Mouse (Mus musculus) kidney, postnatal 14 days (tissue): ENCODE data around the gene Lhx3.

Experiments used
- DNase-seq: peaks from one replicate; pipeline ENCODE4 v3.0.0; 2022; ENCODE audit warnings: mixed read lengths

Lhx3 gene

DNA sequence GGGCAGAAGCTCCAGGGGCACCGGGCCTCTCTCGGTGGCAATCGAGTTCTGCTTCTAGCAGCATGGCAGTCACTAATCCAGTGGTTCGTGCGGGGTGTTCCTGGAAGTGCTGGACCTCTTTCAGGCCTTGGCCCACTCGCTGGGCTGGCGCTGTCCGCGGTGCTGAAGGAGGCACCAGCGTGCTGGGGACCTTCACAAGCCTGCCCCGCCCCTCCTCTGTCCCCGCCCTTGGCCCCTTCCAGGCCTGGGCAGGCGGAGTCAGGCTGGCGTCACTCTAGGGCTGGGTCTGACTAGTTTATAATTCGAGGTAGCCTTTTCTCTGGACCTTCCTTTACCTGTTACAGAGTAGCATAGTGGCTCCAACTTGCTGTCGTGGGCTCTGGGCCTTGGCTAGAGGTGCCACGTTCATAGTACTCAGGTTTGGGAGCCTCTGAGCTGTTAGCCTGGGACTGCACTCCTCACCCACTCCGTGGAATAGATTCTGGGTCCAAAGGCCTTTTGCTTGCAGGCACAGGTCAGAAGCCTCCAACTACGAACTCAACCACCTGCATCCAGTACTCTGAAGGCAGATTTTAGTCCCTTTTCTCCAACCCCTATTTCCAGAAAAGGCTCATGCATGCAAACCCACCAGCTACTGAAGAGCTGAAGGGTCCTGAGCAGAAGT lies at the start of gene Lhx3:
Gene Lhx3 (minus strand): TSS at position 164 of the 664 bp plus-strand sequence.
- DNase-seq = peak; percentile 93

DNA sequence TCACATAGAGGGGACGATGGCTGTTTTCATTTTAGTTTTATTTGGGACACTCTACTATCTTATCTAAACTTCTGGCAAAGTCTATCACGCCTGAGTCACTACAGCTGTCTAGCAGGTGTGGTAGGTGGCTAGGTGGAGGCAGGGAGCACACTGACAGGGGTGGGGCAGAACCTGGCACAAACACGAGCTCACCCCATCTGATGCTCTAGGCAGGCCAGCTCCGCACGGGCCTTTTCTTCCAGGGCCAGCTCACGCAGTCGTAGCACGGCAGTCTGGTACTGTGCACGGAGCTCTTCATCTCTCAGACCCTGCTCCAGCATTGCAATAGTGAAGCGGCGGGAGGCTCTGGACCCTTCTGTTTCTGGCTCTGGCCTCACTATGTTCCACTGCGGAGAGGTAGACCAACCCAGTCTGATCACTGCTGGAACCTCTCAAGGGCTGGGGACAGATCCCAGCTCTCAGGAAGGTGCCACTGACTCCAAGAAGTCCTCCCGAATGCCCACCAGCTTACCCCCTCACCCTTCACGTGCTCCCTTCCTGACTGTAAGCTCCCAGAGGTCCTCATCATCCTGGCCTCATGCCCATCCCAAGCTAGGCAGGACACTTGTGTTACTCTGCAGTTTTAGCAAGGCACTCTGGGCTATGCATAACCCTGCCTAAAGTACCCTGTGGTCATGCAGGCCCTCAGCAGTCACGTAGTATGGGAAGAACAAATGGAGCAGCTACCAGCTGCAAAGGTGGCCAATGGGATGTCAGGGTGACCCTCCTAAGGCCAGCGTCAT lies 49.4 kb upstream of the Lhx3 start:
- DNase-seq = no peak

DNA sequence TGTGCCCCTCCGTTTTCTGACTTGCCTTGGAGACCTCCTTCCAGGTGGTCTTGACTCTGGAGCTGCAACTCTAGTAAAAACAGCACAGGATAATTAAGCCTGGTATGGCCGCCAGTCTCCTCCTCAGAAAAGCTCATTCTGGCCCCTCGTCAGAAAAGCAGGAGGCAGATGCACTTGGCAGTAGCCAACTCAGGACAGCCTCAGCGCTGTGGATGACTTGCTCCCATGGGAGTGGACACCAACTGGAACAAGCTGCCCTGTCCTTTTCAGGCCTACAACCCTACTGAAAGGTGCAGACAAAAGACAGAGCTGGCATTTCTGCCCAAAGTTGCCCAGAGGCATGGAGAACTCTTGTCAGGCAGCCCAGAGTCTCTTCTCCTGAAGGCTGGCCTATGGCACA lies 46.7 kb upstream of the Lhx3 start:
- no peak for DNase-seq

- no peak for DNase-seq
Observed at GRCm38 (mm10) chr2:26252514-26253206, 44.6 kb upstream of the Lhx3 start.

- no peak for DNase-seq
Observed at GRCm38 (mm10) chr2:26247531-26247930, 39.4 kb upstream of the Lhx3 start.

DNA sequence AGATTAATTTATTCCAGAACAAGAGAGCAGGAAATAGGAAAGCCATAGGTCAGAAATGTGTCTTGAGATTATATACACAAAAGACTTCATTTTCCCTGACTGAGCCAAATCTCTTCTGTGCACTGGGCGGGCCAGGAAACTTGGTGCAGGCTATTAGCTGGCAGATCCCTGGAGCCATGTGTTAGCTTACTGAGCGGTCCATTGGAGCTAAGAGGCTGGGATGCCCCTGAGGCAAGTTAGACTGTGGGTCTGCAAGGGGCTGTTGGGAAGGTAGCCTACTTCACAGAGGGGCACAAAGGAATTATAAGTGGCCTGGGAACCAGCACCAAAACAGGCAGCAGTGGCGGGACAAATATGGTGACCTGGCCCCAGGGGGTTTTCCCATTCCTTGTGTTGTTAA lies 32.8 kb upstream of the Lhx3 start:
- no peak for DNase-seq

GRCm38 (mm10) chr2:26240330-26240729 lies 32.2 kb upstream of the Lhx3 start:
- no peak for DNase-seq

DNA sequence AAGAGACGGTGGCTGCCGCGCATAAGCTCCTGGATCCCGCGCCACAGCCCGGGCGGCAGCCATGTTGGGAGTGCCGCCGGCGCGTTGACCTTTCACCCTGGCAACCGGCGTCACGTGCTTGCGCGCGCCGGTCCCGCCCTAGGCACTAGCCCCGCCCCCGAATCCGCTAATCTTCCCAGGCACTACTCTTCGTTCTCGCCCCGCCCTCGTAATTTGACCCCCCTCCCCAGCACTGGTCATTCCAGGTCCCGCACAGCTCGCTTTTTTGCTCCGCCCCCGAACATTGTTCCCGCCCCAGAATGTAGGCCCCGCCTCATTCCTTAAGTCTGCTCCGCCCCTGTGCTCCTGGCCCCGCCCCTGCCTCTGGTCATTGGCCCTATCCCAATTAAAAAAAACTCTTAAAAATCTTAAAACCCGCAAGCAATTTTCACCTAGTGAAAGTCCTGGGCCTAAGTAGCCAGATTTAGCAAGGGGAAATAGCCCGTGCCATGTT lies 29.2 kb upstream of the Lhx3 start, which contains the start of gene Qsox2:
Gene Qsox2 (minus strand): TSS at position 236 of the 493 bp plus-strand sequence.
- peak; percentile 97 for DNase-seq

GRCm38 (mm10) chr2:26236681-26237289 lies 28.7 kb upstream of the Lhx3 start:
- DNase-seq = no peak

DNA sequence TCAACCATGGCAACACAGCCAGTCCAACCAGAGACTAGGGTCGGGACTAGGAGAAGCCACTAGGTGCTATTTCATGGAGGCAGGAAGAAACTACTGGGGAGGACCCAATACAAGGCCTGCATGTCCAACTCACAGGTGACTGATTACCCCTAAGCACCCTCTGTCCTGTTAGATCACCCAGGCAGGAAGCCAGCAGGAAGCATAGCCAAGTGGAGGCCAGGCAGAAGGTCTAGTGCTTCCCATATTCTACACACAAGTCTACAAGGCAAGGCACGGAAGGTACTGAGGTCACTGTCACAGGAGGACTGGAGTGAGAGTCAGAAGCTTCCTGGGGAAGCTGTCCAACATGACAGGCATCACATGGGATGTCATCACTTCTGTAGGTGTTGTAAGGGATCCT lies 26.7 kb upstream of the Lhx3 start:
- DNase-seq = no peak

GRCm38 (mm10) chr2:26234253-26234652 lies 26.2 kb upstream of the Lhx3 start:
- no peak for DNase-seq

GRCm38 (mm10) chr2:26231366-26231765 lies 23.3 kb upstream of the Lhx3 start:
- no peak for DNase-seq

- DNase-seq = no peak
Observed at GRCm38 (mm10) chr2:26230253-26230652, 22.2 kb upstream of the Lhx3 start.

DNA sequence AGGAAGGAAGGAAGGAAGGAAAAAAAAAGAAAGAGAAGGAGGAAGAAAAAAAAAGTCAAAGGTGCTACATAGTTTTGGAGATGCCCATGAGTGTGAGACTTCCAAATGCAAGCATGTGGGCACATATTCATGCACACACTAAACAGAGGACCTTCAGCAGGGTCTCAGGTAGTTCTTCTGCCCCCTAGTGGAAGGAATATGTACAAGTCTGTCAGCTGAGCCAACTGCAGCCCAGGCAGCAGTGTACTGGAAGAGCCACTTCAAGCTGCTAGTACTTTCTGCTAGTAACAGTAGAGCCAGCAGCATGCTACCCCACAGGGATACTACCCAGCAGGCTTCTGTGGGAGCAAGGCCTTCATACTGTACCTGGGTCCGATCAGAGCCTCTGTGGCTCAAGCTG lies 19.7 kb upstream of the Lhx3 start:
- peak; percentile 64 for DNase-seq

- DNase-seq = no peak
Observed at GRCm38 (mm10) chr2:26225242-26225641, 17.2 kb upstream of the Lhx3 start.

- DNase-seq = no peak
Observed at GRCm38 (mm10) chr2:26223961-26224360, 15.9 kb upstream of the Lhx3 start.

DNA sequence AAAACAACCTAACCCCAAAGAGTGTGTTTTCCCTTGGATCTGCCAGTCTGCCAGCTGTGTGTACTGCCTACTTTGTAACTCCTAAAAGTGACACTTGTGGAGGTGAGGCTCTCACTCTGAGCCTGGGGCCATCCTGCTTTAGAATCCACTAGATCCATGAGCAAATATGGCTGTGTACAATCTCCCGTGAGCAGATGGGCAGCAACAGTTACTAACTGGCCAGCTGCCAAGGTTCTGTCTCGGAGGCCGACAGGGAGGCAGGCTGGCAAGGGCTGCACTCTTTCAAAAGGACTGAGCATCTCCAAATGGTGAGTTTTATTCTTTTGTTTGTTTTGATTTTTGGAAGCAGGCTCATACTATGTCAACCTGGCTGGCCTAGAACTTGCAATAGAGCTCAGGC lies 6.4 kb upstream of the Lhx3 start:
- DNase-seq = no peak

DNA sequence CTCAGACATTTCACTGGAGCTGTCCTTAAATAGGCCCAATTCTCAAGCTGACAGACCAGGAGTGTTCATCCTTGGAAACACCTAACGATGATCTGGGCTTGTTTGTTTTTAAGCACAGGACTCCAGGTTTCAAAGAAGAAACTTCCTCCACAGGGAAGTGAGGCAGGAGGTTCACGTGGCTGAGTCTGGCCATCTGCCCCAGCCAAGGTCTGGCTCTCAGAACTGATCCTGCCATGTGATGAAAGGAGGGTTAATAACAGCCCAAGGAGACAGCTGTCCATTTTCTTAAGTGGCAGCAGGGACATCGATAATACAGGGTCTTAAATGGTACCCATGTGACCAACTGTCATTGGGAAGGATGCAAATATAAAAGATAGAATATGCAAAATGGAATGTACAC lies 1.5 kb upstream of the Lhx3 start:
- no peak for DNase-seq

- DNase-seq = no peak
Observed at GRCm38 (mm10) chr2:26207559-26207958, 530 bp downstream of the Lhx3 start.

DNA sequence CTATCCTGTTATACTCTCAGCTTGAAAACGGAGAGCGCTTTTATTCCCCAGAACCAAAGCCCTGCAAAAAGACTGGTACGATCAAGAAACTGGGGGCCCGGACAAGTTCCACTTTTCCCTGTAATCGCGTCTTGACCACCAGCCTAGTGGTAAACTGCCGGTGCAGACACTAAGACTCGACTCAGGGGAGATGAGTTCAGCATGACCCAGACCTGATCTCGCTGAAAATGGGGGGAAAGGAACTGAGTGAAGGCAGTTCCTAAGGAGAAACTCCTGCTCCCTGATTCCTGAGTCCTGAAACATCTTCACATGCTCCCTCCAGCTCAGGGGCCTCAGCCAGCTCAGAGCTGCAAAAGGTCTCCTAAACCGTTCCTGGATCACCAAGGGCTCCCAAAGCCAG lies 2.3 kb downstream of the Lhx3 start:
- no peak for DNase-seq

- peak; percentile 42 for DNase-seq
Observed at GRCm38 (mm10) chr2:26205126-26205525, 3.0 kb downstream of the Lhx3 start.

GRCm38 (mm10) chr2:26202849-26203475 lies 5.1 kb downstream of the Lhx3 start:
- DNase-seq = no peak
